Mouse (Mus musculus): Measurements from ENCODE around the gene Pdcd2l.
"Not testable (repeated sequence)": the region's sequence is repeated elsewhere in the genome, so short reads cannot be mapped to it uniquely, and the experiment has no call there.

Pdcd2l gene

GRCm38 (mm10) chr7:34213281-34213680 lies 16.8 kb upstream of the Pdcd2l start:
- DNase-seq (ENCODE audit: low spot score in 2 of 2) = no peak

DNA sequence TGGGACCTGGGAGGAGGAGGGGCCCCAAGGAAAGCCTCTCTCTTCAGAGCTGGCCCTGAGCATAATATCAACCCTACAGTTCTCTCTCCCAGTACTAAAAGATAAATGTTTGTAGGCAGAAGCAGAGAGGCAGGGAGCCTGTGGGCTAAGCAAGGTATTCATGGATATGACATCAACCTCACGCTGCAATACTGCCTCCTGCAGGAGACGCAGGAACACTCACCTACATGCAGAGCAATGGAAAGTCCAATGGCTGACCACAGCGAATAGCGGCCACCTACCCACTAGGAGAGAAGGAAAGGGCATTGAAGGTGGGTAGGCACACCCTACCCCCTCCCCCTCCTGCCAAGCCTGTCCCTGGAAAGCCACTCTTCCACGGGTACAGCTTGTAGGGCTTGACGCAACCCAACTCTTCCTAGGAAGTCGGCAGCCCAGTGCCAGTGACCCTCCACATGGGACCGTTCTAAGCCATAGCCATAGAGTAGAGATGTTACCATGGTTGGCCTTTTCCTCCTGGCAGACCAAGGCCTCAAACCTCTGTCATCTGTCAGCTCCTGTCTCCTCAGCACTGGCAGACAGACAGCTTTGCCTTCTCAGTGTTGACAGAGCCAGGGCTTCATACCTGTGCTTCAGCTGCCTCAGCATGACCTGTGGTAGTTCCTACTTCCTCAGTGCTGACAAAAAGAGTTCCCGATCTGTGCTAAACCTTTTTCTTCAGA lies 11.7 kb upstream of the Pdcd2l start:
- no peak for DNase-seq (ENCODE audit: low spot score in 2 of 2)

DNA sequence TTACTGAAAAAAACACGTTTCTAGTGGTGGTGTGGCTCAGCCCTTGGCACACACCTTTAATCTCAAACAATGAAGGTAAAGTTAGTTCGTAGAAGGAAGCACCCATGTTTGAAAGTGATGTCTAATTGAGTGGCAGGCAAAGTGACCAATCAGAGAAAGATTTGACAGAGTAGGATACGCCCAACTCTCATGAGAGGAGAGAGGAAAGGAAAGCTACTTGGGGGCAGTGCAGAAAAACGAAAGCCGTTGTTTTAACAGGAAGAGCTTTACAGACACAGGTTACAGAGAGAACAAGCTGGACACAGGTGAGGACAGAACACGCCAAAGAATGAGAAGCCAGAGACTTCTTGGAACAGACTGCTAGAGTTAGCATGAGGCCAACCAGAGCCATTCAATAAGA lies 9.9 kb upstream of the Pdcd2l start:
- no peak for DNase-seq (ENCODE audit: low spot score in 2 of 2)

- not testable (repeated sequence) for DNase-seq (ENCODE audit: low spot score in 2 of 2)
Observed at GRCm38 (mm10) chr7:34202147-34202546, 5.7 kb upstream of the Pdcd2l start.

GRCm38 (mm10) chr7:34200829-34201228 lies 4.4 kb upstream of the Pdcd2l start:
- DNase-seq (ENCODE audit: low spot score in 2 of 2) = no peak

- peak; percentile 33 to 62 for DNase-seq (ENCODE audit: low spot score in 2 of 2)
Observed at GRCm38 (mm10) chr7:34198346-34198745, 1.9 kb upstream of the Pdcd2l start.

DNA sequence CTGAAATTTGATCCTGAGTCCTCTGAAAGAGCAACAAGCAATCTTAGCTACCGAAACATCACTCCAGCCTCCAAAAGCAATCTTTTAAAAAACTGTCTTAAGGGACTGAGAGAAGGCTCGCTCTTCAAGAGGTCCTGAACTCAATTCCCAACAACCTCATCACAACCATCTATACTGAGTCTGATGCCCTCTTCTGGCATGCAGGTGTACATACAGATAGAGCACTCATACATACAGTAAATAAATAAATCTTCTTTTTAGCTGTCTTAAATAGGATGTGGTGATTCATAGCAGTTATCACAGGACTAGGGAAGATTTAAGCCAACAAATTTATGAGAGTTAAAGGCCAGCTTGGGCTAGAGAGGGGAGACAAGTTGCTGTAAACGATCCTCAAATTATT lies 829 bp downstream of the Pdcd2l start:
- no peak for DNase-seq (ENCODE audit: low spot score in 2 of 2)

DNA sequence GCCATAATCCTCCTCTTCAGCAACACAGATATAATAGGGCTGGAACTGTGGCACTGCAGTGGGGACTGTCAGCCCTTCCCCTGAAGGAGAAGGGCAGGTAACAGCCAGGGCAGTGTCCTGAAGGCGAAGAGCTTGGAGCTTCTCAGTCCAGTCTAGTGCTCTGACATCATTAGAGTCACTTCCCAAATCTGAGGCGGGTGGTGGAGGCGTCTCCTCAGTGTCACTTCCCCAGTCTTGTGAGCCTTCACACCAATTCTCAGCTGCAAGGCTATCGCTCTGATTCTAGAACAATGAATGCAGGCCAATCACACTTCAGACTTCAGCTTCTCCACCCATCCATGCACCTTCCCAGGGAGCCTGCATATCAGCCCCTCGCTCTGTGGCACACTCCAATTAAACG lies 3.6 kb downstream of the Pdcd2l start:
- peak; percentile 37 to 45 for DNase-seq (ENCODE audit: low spot score in 2 of 2)

DNA sequence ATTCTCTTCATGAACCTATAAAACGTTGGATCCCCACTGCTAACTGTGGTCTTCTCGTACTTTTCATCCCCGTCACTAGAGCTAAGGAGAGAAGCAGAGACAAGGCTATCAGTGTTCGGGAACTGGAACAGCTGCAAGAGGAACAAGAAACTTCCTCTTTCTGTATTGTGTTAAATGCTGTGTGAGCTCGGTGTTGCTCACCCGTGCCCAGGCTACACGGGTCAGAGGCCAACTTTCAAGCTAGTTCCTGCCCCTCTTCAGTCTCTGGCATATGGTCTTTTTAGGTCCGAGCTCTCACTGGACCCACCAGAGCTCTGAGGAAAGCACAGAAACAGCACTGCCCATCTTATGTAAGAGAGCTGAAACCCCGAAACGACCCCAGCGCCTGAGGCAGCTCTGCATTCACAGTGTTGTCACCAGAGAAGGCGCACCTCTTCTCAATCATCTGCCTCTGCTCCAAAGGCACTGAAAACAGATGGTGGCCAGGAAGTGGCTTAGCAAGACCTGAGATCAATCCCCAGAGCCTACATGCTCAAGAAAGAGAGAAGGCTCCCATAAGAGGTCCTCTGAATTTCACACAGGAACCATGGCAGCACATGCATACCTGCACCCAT lies 7.0 kb downstream of the Pdcd2l start:
- DNase-seq (ENCODE audit: low spot score in 2 of 2) = peak; percentile 76 to 79

GRCm38 (mm10) chr7:34183794-34184193 lies 12.7 kb downstream of the Pdcd2l start:
- DNase-seq (ENCODE audit: low spot score in 2 of 2) = no peak

- no peak for DNase-seq (ENCODE audit: low spot score in 2 of 2)
Observed at GRCm38 (mm10) chr7:34183356-34183755, 13.1 kb downstream of the Pdcd2l start.

GRCm38 (mm10) chr7:34176241-34176640 lies 20.2 kb downstream of the Pdcd2l start:
- DNase-seq (ENCODE audit: low spot score in 2 of 2) = not testable (repeated sequence)

GRCm38 (mm10) chr7:34172251-34172650 lies 24.2 kb downstream of the Pdcd2l start:
- DNase-seq (ENCODE audit: low spot score in 2 of 2) = no peak

DNA sequence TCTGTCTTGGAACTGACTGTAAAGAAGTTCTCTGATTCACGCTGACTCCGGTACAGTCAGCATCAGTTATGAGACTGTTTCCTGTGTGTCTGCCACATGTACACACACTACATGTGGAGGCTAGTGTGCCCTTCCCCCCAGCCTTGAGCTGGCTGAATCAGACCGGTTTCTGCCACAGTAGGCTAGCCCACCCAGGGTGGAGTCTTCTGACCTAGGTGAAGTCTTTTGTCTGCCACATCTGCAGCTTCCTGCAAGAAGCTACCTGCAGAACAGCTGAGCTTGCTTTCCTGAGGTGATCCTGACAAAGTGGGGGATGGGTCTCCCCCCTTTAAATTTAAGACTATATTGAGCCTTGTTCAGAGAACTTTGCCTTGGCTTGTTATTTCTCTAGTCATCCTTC lies 27.0 kb downstream of the Pdcd2l start, which contains the start of gene Uba2:
TSS of gene Uba2 (minus strand) at position 146 of the 400 bp plus-strand sequence.
- DNase-seq (ENCODE audit: low spot score in 2 of 2) = no peak

GRCm38 (mm10) chr7:34168470-34169251 lies 27.8 kb downstream of the Pdcd2l start:
- peak; percentile 82 to 84 for DNase-seq (ENCODE audit: low spot score in 2 of 2)

DNA sequence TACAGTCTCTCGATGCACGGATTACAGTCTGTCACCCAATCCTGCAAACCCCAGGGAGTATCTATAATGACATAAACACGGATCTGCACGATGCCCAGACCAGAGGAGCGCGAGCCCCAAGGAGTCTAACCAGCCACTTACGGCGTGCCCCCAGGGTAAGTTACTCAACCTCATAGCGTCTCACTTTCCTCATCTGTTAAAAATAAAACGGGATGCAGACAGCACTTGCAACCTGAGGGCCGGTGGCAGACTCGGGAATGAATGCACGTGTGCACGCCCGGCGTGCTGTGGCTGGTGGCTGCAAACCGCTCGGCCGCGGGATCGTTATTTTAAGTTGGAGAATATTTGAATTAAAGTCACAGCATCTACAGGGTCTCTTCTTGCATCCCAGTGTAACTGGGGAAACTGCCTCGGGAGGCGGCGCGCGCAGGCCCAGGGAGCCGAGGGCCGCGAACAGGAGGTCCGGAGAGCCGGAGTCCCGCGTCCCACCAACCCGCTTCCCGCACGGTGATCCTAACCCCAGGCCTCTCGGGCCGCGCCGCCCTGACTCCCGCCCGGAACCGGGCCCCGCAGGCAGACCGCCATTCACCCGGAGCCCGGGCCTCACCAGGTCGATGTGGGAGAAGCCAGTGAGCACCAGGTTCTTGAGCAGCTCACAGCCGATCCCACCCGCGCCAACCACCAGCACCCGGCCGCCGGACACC lies 28.5 kb downstream of the Pdcd2l start:
- DNase-seq (ENCODE audit: low spot score in 2 of 2) = no peak

- peak; percentile 24 to 36 for DNase-seq (ENCODE audit: low spot score in 2 of 2)
Observed at GRCm38 (mm10) chr7:34166850-34167249, 29.6 kb downstream of the Pdcd2l start.

DNA sequence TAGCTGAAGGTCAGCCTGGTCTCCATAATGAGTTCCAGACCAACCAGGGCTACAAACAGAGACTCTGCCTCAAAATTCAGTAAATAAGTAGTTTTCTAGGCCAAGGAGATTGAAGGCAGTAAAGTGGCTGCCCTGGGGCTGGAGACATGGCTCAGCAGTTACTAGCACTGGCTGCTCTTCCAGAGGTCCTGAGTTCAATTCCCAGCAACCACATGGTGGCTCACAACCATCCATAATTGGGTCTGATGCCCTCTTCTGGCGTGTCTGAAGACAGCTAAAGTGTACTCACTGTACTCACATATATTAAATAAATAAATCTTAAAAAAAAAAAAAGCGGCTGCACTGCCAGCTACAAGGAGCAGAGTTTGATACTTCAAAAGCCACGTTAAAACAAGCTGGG lies 30.5 kb downstream of the Pdcd2l start:
- no peak for DNase-seq (ENCODE audit: low spot score in 2 of 2)

DNA sequence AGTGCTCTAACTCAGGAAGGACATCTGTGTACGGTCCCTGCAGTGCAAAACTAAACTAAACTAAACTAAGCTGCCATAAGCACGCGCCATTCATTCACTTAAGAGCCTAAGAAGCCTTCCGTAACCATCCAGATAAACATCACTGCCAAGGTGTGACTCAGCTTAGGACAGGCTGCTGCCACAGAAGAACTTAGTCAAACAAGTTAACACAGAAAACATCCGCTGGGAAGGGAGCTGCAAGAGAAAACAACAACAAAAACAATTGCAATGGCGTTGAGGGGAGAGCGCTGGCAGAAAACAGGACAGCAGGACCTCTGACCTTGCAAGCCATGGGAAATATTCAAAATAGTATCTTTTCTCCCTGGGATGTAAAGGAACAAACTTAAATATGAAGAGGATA lies 31.8 kb downstream of the Pdcd2l start:
- DNase-seq (ENCODE audit: low spot score in 2 of 2) = no peak

- DNase-seq (ENCODE audit: low spot score in 2 of 2) = no peak
Observed at GRCm38 (mm10) chr7:34159167-34159566, 37.3 kb downstream of the Pdcd2l start.

- no peak for DNase-seq (ENCODE audit: low spot score in 2 of 2)
Observed at GRCm38 (mm10) chr7:34157994-34158393, 38.5 kb downstream of the Pdcd2l start.

DNA sequence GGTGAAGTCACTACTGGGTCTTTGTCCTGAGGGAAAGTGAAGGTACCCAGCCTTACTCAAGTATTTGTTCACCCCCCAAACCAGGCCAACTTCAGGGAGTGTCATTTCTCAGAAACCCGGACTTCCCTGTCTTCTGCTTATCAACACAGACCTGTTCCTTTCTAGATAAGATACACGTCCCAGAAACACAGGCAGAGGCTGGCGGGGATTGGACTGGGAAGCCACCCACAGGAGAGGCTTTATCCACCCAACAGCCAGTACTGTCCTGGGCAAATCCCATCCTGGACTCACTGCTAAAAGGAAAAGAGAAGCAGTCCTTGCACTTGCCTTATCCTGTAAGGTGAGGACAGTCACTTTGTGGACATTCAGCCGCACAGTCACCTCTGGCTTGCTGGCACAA lies 49.3 kb downstream of the Pdcd2l start:
- DNase-seq (ENCODE audit: low spot score in 2 of 2) = no peak
